Mouse (Mus musculus): Measurements from ENCODE around the gene Rad50.

Gene Rad50

DNA sequence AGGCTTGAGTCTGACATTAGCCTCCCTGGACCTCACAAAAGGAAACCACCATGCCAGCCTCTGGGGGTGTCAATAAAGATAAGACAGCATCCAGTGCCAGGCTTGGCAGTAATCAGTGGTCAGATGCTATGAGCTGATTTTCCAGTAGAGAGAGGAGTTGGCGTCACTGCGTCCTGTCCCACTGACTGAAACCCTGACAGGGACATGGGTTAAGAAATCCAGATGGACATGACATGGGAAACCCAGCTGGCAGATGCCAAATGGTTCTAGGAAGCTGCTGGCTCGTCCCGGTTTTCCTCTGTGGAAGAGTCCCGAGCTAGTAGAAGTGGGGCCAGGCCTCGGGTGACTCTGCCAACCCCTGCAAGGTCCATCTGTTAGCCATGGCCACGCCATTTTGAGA is 73.5 kb downstream of the Rad50 start:
- DNase-seq (ENCODE audit: low spot score): no peak

DNA sequence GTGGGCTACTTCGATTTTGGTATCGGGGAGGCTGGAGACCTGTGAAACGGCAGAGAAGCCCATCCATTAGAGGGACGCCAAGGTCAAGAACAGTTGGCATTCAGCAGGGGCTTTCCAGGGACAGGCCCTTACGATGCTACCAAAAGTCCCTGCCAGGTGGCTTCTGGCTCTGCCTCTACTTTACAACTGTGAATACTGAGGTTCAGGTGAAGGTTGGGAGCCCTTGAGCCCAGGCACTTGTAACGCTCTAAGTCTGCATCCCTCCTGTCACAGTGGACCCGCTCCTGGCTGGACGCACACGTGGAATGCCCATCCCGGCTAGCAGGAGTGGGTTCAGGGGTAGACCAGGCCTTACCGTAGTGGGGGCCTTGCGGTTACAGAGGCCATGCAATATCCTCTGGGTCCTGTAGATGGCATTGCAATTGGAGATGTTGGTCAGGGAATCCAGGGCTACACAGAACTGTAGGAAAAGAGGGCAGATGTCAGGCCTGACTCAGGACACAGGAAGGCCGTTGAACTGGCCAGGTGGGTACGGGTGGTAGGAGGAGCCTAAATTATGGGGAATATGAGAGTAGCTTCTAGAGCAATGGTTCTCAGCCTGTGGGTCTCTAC is 74.9 kb downstream of the Rad50 start:
- DNase-seq (ENCODE audit: low spot score): no peak

DNA sequence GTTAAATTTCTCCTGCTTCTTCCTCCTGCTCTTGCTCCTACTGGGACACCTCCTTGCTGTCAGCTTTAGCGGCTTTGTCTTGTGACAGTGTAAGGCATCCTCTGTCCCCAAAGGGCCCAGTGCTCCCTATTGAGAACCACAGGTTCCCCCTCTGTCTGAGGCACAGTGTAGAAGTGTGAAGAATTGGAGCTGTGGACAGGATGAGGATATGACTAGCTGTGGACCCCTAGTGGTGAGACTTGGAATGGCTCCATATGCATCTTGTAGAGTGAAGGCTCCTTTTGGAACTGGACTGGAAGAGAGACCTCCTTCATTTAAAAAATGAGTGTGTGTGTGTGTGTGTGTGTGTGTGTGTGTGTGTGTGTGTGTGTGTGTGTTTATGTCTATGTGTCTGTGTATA is 79.3 kb downstream of the Rad50 start:
- peak; percentile 24 for DNase-seq (ENCODE audit: low spot score)

DNA sequence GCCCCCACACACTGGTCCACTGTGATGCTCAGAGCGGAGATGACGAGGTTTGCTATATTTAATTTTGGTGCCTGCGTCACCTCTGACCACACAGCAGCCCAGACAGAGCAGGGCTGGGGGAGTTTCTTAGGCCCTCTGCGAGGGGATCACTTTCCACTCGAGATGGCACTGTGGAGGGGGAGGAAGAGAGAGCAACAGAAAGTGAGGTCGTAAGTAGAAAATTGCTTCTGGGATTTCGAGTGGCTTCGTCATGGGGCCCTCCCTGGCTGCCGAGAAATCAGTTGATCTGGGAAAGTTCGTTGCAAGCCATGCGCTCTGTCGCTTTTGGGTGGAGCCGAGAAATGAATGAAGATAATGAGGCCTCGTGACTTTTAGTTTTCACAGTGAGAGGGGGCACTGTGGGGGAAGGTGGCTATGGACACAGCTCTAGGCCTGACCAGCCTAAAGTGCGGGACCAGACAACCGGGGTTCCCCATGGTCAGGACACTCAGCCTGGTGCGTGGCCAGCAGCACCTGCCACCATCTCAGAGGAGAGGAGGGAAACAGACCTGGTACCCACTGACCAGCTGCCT is 80.2 kb downstream of the Rad50 start:
- no peak for DNase-seq (ENCODE audit: low spot score)

DNA sequence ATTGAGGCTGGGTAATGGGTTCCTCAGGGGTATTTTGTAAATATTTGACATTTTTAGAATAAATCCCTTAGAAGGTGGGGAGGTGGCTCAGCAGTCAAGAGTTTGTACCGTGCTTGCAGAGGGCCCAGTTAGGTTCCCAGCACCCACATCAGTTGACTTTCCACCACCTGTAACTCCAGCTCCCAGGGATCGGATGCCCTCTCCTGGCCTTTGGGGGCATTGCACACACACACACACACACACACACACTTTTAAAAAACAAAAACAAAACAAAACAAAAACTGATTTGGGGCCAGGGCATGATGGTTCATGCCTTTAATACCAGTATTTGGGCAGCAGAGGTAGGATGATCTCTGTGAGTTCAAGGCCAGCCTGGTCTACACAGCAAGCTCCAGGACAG is 83.0 kb downstream of the Rad50 start:
- no peak for DNase-seq (ENCODE audit: low spot score)

DNA sequence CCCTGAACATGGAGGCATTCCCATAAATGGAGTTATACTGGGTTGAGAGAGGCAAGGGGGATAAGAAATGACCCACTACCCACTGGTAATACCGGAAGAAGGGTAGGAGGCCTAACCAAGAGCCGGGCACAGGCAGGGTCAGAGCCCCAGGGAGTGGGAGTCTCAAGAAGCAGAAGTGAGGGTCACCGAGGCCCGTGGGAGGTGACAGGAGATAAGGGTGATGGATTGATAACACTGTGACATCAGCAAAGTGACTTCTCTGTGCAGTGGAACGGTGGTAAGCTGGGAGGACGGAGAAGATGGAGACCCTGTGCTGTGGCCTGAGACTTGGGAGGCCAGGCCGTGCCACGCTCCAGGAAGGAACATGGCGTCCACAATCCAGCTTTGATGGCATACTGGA is 83.5 kb downstream of the Rad50 start:
- DNase-seq (ENCODE audit: low spot score): no peak

DNA sequence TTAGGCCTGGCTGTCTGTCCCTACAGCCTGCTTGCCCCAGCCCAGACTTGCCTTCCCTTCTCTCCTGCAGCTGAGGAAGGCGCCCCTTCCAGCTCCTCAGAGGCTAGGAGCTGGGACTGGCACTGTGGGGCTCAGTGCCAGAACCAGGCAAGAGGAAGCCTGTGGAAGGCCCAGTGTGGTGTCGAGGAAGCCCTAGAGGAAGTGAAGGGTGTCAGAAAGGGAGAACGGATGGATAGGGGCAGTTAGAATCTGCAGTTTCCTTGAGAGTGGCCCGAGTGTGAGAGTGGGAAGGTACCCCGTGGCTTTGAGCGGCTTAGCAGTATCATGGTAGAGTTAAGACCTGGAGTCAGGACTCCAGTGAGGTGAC is 84.7 kb downstream of the Rad50 start:
- no peak for DNase-seq (ENCODE audit: low spot score)

DNA sequence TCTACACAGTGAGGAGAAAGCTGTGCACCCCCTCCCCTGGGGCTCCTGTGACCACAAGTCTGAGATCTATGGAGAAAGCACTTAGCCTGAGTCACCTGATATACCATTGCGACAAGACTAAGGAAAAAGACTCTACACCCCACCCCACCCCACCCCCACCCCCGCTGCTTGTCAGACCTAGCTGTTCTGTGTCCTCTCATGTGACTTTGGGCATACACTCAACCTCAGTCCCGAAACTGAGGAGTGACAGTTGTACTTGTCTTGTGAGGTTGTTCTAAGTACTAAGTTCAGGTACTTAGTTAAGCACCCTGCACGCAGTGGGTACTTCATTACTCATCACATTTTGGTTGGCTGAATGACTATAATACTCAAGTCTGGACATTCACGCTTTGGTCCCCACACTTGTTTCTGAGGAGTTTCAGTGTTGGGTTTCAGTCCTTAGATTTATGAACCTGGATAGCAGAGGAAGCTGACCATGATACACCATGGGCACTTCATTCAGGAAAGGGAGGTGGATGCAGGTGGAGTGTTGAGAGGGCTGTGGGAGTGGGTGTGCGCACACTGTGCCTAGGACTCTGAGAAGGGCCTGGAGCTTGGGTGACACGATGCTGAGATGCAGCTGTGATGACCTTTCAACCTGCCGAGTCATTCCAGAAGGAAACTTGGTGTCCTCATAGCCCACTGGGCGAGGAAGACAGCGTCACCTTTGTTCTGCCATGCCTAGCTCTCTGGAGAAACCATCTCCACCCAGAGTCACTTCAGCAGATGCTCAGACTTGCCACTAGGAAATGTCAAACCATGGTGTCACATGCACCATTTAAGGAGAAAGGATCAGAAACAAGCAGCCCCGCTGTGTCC is 85.3 kb downstream of the Rad50 start:
- DNase-seq (ENCODE audit: low spot score): no peak

DNA sequence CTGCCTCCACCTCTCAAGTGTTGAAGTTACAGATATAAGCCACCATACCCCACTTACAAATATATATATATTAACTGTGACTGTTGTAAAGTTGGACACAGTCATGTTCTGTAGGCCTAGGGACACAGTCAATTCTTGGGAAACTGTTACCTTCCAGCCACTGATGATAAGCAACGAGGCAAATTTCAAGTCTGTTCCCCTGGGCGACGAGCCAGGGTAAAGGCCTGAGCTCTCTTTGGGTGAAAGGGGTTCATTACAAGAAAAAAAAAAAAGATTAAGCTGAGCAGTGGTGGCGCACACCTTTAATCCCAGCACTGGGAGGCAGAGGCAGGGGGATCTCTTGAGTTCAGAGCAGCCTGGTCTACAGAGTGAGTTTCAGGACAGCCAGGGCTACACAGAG is 87.0 kb downstream of the Rad50 start:
- DNase-seq (ENCODE audit: low spot score): no peak

DNA sequence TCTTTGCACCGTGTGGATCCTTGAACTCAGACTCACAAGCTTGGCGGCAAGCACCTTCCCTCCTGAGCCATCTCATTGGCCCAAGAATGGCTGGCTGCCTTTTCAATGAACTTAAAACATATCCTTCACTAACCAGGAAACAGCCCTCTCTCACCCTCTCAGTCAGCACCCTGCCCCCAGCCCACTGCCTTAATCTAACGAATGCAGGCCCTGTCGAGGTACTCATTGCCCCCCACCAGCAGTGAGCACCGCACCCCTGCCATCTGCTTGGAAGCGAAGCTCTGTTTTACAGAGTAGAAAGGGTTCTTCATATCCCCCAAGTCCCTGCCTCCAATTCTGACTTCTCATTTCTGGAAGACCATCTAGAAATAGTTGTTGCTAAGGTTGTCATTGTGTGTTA is 87.7 kb downstream of the Rad50 start:
- no peak for DNase-seq (ENCODE audit: low spot score)

DNA sequence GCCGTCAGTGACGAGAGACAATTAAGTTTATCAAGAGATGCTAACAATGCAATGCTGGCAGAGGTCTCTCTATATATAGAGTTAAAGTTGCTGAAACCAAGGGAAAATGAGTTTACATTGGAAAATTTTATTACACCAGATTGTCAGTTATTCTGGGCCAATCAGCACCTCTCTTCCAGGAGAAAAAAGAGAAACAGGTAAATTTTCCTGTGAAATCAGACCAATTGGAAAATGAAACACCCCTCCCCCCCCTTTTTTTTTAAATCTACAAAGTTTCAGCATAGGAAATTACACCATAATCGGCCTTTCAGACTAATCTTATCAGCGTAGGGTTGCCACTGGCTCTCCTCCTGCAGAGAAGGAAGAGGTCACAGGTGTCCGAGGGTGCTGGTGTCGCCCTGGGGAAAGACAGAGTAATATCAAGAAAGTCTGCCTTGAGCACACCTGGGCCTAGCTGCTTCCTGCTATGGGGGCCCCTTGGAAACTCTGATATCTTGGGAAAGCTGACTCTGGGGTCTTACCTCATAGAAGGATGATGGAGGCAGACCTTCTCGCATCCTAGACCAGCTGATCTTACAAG is 88.4 kb downstream of the Rad50 start, which contains the start of gene Il4:
Il4 (minus strand) TSS at position 51 of the 580 bp plus-strand sequence.
- DNase-seq (ENCODE audit: low spot score): no peak

DNA sequence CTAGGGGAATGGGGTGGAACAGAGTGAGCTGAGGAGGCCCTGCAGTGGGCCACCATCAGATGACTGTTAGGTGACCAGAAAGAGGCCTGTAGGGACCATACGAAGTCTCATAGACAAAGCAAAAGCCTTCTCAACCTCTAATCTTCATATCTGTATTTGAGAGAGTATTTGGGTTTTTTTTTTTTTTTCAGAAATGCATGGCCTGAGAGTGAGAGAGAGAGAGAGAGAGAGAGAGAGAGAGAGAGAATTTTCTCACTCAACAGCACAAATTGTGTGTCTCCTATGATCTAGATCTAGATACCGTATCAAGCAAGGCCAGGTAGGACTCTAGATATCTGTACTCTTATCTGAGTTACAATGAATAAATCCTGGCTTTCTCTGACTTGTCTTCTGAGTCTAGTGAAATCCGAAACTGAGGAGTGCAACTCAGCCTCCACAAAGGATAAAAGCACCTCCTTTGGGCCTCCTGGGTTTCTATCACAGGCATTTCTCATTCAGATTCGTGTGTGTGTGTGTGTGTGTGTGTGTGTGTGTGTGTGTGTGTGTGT is 89.5 kb downstream of the Rad50 start:
- DNase-seq (ENCODE audit: low spot score): no peak

DNA sequence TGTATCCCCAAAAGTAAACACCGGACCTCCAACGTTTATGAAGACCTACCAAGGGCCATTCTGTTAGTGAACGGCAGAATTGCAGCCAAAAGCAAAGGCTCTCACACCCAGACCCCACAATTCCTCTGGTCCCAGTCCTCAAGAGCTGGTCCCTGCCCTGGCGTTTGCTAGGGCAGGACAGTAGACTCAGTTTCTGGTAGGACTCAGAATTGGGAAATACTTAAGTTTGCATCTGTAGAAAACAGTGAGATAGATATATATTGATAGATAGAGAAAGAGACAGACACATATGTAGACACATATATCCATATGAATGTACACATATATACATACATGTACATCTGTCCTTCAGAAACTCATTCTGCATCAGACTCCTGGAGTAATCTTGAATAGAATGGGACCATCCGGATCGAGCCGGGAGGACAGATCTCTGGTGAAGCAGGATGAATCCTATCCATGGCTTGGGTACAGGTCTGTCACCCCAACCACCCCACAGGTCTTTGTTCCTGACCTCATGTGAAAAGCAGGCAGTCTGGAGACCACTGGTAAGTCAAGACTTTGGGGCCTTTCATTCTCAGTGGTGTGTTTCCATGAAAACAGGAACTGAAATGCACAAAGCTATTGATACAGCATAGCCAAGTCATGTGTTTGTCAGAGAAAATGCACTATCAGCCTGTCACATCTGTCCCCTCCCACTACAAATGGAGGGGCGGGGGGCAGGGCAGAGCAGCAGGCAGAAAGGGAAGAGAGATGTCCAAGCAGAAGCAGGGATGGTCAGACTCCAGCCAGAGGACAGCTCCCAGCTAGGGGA is 90.2 kb downstream of the Rad50 start:
- DNase-seq (ENCODE audit: low spot score): no peak

DNA sequence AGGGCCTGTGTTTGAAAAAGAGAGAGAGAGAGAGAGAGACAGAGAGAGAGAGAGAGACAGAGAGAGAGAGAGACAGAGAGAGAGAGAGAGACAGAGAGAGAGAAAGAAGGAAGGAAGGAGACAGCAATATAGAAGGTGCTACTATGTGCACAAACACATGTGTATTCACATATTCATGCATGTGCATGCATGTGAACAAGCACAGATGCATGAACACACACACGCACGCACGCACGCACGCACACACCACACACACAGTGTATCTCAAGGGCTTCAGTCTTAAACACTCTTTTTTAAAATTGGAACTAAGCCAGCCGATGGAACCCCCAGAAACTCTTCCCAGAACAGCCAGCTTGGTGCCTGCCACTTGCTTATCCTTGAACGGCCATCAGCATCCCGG is 91.5 kb downstream of the Rad50 start:
- DNase-seq (ENCODE audit: low spot score): no peak

DNA sequence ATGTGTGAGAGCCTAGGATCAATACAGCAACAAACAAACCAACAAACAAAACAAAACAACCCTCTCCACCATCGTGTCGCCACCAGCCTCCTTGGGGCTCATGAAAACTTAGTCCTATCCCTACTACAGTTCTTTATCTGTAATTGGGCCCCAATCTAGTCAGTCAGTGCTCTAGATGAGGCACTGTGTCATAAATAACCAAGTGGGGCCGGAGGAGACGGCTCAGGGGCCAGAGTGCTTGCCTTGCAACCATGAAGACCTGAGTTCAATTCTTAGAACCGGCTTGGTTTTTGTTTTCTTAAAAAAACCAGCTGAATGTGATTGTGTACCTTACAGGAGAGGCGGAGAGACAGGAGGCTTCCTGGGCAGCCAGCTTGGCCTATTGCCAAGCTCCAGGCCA is 91.9 kb downstream of the Rad50 start:
- DNase-seq (ENCODE audit: low spot score): no peak

DNA sequence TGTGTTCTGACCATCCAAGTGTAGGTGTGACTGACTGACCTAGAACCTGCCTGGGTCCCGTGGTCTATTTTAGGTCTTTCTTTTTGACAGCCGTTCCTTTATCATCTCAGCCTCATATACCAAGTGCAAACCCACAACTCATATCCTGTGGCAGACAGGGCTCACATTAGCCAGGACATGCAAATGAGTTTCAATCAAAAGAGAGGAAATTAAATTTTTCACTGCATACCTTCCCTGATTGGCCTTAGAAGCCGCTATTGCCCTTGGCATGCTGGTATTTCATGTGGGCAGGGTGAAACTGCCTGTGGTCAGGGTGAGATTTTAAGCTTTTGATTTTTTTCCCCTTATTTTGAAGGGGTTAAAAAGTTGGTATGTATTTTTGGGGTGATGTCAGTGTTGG is 97.4 kb downstream of the Rad50 start:
- DNase-seq (ENCODE audit: low spot score): no peak

DNA sequence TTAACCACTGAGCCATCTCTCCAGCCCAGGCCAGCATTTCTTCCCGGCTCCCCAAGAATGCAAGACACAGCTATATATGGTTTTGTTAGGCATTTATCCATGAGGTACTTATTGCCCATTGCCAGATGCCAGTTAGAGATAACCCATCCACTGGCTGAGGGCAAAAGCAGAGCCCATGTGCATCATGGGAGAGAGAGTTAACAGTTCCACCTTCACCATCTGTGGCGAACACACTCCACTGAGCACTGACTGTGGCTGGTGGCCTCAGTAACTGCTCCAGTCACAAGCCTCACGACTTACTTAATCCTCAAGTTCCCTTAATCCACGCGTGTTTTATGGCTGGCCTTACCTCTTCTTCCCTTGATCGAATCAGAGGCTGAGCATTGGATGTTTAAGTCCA is 97.9 kb downstream of the Rad50 start:
- DNase-seq (ENCODE audit: low spot score): no peak

DNA sequence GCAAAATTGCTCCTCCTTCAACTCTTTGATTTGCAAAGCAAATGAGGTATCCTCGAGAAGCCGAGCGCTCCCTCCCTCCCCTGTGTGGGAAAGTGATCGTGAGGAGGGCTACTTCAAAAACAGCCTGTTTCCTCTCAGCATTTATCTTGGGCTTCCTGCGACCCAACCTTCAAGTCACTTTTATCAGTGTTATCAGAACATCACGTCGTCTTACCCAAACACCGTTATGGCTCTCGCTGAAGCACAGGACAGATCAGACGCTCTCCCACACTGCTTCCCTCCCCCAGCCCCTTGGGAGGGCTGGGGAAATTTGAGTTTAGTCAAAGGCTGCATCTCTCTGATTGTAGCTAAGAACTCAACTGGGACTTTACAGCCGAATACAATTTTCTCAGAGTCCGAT is 101.5 kb downstream of the Rad50 start:
- DNase-seq (ENCODE audit: low spot score): no peak

DNA sequence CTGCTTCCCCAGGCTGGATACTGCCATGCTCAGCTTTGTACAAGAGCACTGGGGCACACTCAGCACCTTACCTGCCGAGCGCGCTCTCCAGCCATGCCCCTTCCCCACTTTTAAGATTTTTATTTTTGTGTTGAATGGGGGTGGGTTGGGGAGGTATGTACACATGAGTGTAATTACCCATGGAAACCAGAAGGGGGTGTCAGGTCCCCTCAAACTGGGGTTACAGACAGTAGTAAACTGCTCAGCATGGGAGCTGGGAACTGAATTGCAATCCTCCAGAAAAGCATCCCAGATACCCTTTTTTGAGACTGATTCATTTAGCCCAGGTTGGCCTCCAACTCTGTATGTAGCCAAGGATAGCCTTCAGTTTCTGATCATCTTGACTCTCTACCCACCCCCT is 102.1 kb downstream of the Rad50 start:
- DNase-seq (ENCODE audit: low spot score): no peak

Data from ovary, adult 18-20 months (tissue).